Mouse (Mus musculus): ENCODE results near the gene Taf5l. TPM values are rescaled to one million over a fixed set of nuclear protein-coding genes. Genes with fewer than 3 reads are reported as not detected.

Taf5l gene
- 36.1 and 42.2 TPM in 2 replicates for polyA plus RNA-seq (2014; fragmentation: Nextera tagmentation; extraction: Ambion mirVana)

GRCm38 (mm10) chr8:124021237-124022227 is at the start of gene Taf5l, which contains the start of gene Urb2:
TSS of gene Taf5l (minus strand) at chr8:124021397.
TSS of gene Urb2 (plus strand) at chr8:124021508.
- peak within 1 kb of the TSS; percentile 87 for H3K27ac ChIP-seq (replicated peaks; ENCODE audit: low read depth, low read length)
- under 1% methylated on average over 24 of the region's 74 CpGs for whole genome bisulfite sequencing
- H3K9ac ChIP-seq (ENCODE audit: low read depth, low read length): peak within 1 kb of the TSS; percentile 88
- peak within 1 kb of the TSS; percentile 83 for H3K4me2 ChIP-seq (ENCODE audit: low read depth, low read length)
- DNase-seq (ENCODE audit: low spot score): peak; percentile 95
- peak within 1 kb of the TSS; percentile 83 for H3K4me3 ChIP-seq (ENCODE audit: low read depth, low read length)
- H3K9me3 ChIP-seq (ENCODE audit: control insufficient read depth, low read length): no peaks in the 10 kb centered on the region
- H3K4me1 ChIP-seq (ENCODE audit: control insufficient read depth, insufficient read depth, low read length): peaks cover 20% of the 10 kb centered on the region
- peaks cover 25% of the 10 kb centered on the region for H3K36me3 ChIP-seq (ENCODE audit: control insufficient read depth, insufficient read depth, low read length)
- no peaks in the 10 kb centered on the region for H3K27me3 ChIP-seq (replicated peaks; ENCODE audit: control insufficient read depth, insufficient read depth, low read length)
- peak; percentile 94 for ATAC-seq (ENCODE audit: low read depth)

GRCm38 (mm10) chr8:124070363-124071324 is 49.4 kb upstream of the Taf5l start:
- WGBS: 26% methylated on average over 18 of the region's 18 CpGs
- H3K4me2 ChIP-seq (ENCODE audit: low read depth, low read length): peak overlapping the region; percentile 18; the same call in 1 of the 2 replicates
- DNase-seq (ENCODE audit: low spot score) (peak; percentile 90), ATAC-seq (ENCODE audit: low read depth) (peak; percentile 59)
- no peak overlapping the region for H3K4me3 ChIP-seq (ENCODE audit: low read depth, low read length)
- H3K4me1 ChIP-seq (ENCODE audit: control insufficient read depth, insufficient read depth, low read length): peaks cover 29% of the 10 kb centered on the region
- no peaks in the 10 kb centered on the region for H3K36me3 ChIP-seq (ENCODE audit: control insufficient read depth, insufficient read depth, low read length)
- H3K9ac ChIP-seq (ENCODE audit: low read depth, low read length): 0 out of 2 replicates have a peak overlapping the region, but pooled peaks have one; percentile 37
- H3K27ac ChIP-seq (replicated peaks; ENCODE audit: low read depth, low read length): peak overlapping the region; percentile 55
- H3K27me3 ChIP-seq (replicated peaks; ENCODE audit: control insufficient read depth, insufficient read depth, low read length): no peaks in the 10 kb centered on the region
- H3K9me3 ChIP-seq (ENCODE audit: control insufficient read depth, low read length): no peaks in the 10 kb centered on the region

GRCm38 (mm10) chr8:124067059-124067750 is 46.0 kb upstream of the Taf5l start:
- no peaks in the 10 kb centered on the region for H3K27me3 ChIP-seq (replicated peaks; ENCODE audit: control insufficient read depth, insufficient read depth, low read length)
- no peak overlapping the region for H3K9ac ChIP-seq (ENCODE audit: low read depth, low read length)
- ATAC-seq (ENCODE audit: low read depth) (peak; percentile 34), DNase-seq (ENCODE audit: low spot score) (peak; percentile 31)
- 44% methylated on average over 4 of the region's 4 CpGs for WGBS
- H3K4me1 ChIP-seq (ENCODE audit: control insufficient read depth, insufficient read depth, low read length): peaks cover 27% of the 10 kb centered on the region
- H3K4me2 ChIP-seq (ENCODE audit: low read depth, low read length): no peak overlapping the region
- H3K4me3 ChIP-seq (ENCODE audit: low read depth, low read length): no peak overlapping the region
- H3K36me3 ChIP-seq (ENCODE audit: control insufficient read depth, insufficient read depth, low read length): no peaks in the 10 kb centered on the region
- no peaks in the 10 kb centered on the region for H3K9me3 ChIP-seq (ENCODE audit: control insufficient read depth, low read length)
- H3K27ac ChIP-seq (replicated peaks; ENCODE audit: low read depth, low read length): no peak overlapping the region; the same call in 1 of the 2 replicates

GRCm38 (mm10) chr8:124066325-124067058 is 45.3 kb upstream of the Taf5l start:
- Histone ChIP-seq H3K27ac (replicated peaks; ENCODE audit: low read depth, low read length) (peak overlapping the region; percentile 49), H3K27me3 (replicated peaks; ENCODE audit: control insufficient read depth, insufficient read depth, low read length) (no peaks in the 10 kb centered on the region)

GRCm38 (mm10) chr8:124056832-124057655 is 35.8 kb upstream of the Taf5l start:
- Histone ChIP-seq H3K4me1 (ENCODE audit: control insufficient read depth, insufficient read depth, low read length) (no peaks in the 10 kb centered on the region), H3K27ac (replicated peaks; ENCODE audit: low read depth, low read length) (no peak overlapping the region), H3K9me3 (ENCODE audit: control insufficient read depth, low read length) (no peaks in the 10 kb centered on the region), H3K4me2 (ENCODE audit: low read depth, low read length) (no peak overlapping the region), H3K27me3 (replicated peaks; ENCODE audit: control insufficient read depth, insufficient read depth, low read length) (no peaks in the 10 kb centered on the region), H3K9ac (ENCODE audit: low read depth, low read length) (no peak overlapping the region), H3K36me3 (ENCODE audit: control insufficient read depth, insufficient read depth, low read length) (no peaks in the 10 kb centered on the region), H3K4me3 (ENCODE audit: low read depth, low read length) (no peak overlapping the region)
- ATAC-seq (ENCODE audit: low read depth) (no peak), DNase-seq (ENCODE audit: low spot score) (no peak)
- WGBS: 80% methylated on average over 11 of the region's 11 CpGs

More at GRCm38 (mm10) chr8:124066325-124067058, 45.3 kb upstream of the Taf5l start:
- 41% methylated on average over 4 of the region's 4 CpGs for WGBS
- Histone ChIP-seq H3K9ac (ENCODE audit: low read depth, low read length) (no peak overlapping the region), H3K4me1 (ENCODE audit: control insufficient read depth, insufficient read depth, low read length) (peaks cover 24% of the 10 kb centered on the region), H3K36me3 (ENCODE audit: control insufficient read depth, insufficient read depth, low read length) (no peaks in the 10 kb centered on the region), H3K4me3 (ENCODE audit: low read depth, low read length) (no peak overlapping the region), H3K4me2 (ENCODE audit: low read depth, low read length) (no peak overlapping the region), H3K9me3 (ENCODE audit: control insufficient read depth, low read length) (no peaks in the 10 kb centered on the region)
- ATAC-seq (ENCODE audit: low read depth) (peak; percentile 80), DNase-seq (ENCODE audit: low spot score) (peak; percentile 79)

GRCm38 (mm10) chr8:124052568-124052967 is 31.4 kb upstream of the Taf5l start:
- Histone ChIP-seq H3K9me3 (ENCODE audit: control insufficient read depth, low read length) (no peaks in the 10 kb centered on the region), H3K27ac (replicated peaks; ENCODE audit: low read depth, low read length) (no peak overlapping the region), H3K4me3 (ENCODE audit: low read depth, low read length) (no peak overlapping the region), H3K4me2 (ENCODE audit: low read depth, low read length) (no peak overlapping the region), H3K4me1 (ENCODE audit: control insufficient read depth, insufficient read depth, low read length) (no peaks in the 10 kb centered on the region), H3K9ac (ENCODE audit: low read depth, low read length) (no peak overlapping the region), H3K27me3 (replicated peaks; ENCODE audit: control insufficient read depth, insufficient read depth, low read length) (no peaks in the 10 kb centered on the region), H3K36me3 (ENCODE audit: control insufficient read depth, insufficient read depth, low read length) (peaks cover 5% of the 10 kb centered on the region; the same call in 1 of the 2 replicates)
- no peak for ATAC-seq (ENCODE audit: low read depth)
- WGBS: 56% methylated on average over 4 of the region's 4 CpGs
- no peak for DNase-seq (ENCODE audit: low spot score)

- no peak overlapping the region for H3K4me3 ChIP-seq (ENCODE audit: low read depth, low read length)
- H3K4me2 ChIP-seq (ENCODE audit: low read depth, low read length): no peak overlapping the region
- WGBS: 20% methylated on average over 3 of the region's 3 CpGs
- no peak overlapping the region for H3K9ac ChIP-seq (ENCODE audit: low read depth, low read length)
- no peaks in the 10 kb centered on the region for H3K27me3 ChIP-seq (replicated peaks; ENCODE audit: control insufficient read depth, insufficient read depth, low read length)
- ATAC-seq (ENCODE audit: low read depth): peak; percentile 57; the same call in 1 of the 2 replicates
- peaks cover 10% of the 10 kb centered on the region; the same call in 1 of the 2 replicates for H3K36me3 ChIP-seq (ENCODE audit: control insufficient read depth, insufficient read depth, low read length)
- peak; percentile 49 for DNase-seq (ENCODE audit: low spot score)
- H3K27ac ChIP-seq (replicated peaks; ENCODE audit: low read depth, low read length): no peak overlapping the region
- no peaks in the 10 kb centered on the region for H3K4me1 ChIP-seq (ENCODE audit: control insufficient read depth, insufficient read depth, low read length)
- no peaks in the 10 kb centered on the region for H3K9me3 ChIP-seq (ENCODE audit: control insufficient read depth, low read length)
These were observed 30.9 kb upstream of the Taf5l start for GRCm38 (mm10) chr8:124052110-124052509.

Data from embryonic facial prominence, embryonic 14.5 days (tissue).